Mouse (Mus musculus): ENCODE results near the gene Avpr2. TPM values are rescaled to one million over a fixed set of nuclear protein-coding genes. Genes with fewer than 3 reads are reported as not detected.

Gene Avpr2
- not detected in 4 replicates for total RNA-seq (2023; ENCODE audit: inconsistent age)

GRCm38 (mm10) chrX:73891551-73892152 is at the start of gene Avpr2:
Avpr2 (plus strand) TSS chrX:73892102.

GRCm38 (mm10) chrX:73895719-73896118 is 3.8 kb downstream of the Avpr2 start, which contains the start of gene L1cam:
L1cam (minus strand) TSS chrX:73896105.

GRCm38 (mm10) chrX:73921823-73922549 is 30.1 kb downstream of the Avpr2 start, which contains the start of the genes Arhgap4 and Naa10:
Arhgap4 (minus strand) TSS chrX:73921870.
Naa10 (minus strand) TSS chrX:73921944.

GRCm38 (mm10) chrX:73930402-73931062 is 38.6 kb downstream of the Avpr2 start, which contains the start of gene Renbp:
Renbp (minus strand) TSS chrX:73930850.

Other genes with a start within 250 kb of the Avpr2 start
- gene Pnck, start 232.0 kb upstream of the Avpr2 start, total RNA-seq (2023; ENCODE audit: inconsistent age) = not detected in 4 replicates
- gene Slc6a8, start 219.0 kb upstream of the Avpr2 start, total RNA-seq (2023; ENCODE audit: inconsistent age) = 0.27 to 0.93 TPM (median 0.61 TPM) in 3 of 4 replicates, not detected in the other
- 130 to 149 TPM (median 134 TPM) in 4 replicates for gene Bcap31, start 175.9 kb upstream of the Avpr2 start, total RNA-seq (2023; ENCODE audit: inconsistent age)
- 67.0 to 74.1 TPM (median 71.8 TPM) in 4 replicates for gene Abcd1, start 175.5 kb upstream of the Avpr2 start, total RNA-seq (2023; ENCODE audit: inconsistent age)
- 0.12 to 0.27 TPM in 2 of 4 replicates, not detected in the others for gene Plxnb3, start 135.0 kb upstream of the Avpr2 start, total RNA-seq (2023; ENCODE audit: inconsistent age)
- gene Srpk3, start 117.7 kb upstream of the Avpr2 start, total RNA-seq (2023; ENCODE audit: inconsistent age) = 154 to 171 TPM (median 166 TPM) in 4 replicates
- gene Idh3g, start 105.2 kb upstream of the Avpr2 start, total RNA-seq (2023; ENCODE audit: inconsistent age) = 148 to 158 TPM (median 152 TPM) in 4 replicates
- gene Ssr4, start 105.1 kb upstream of the Avpr2 start, total RNA-seq (2023; ENCODE audit: inconsistent age) = 127 to 153 TPM (median 143 TPM) in 4 replicates
- gene Pdzd4, start 67.1 kb upstream of the Avpr2 start, total RNA-seq (2023; ENCODE audit: inconsistent age) = 0.30 to 0.60 TPM (median 0.43 TPM) in 4 replicates
- gene L1cam, start 4.0 kb downstream of the Avpr2 start, total RNA-seq (2023; ENCODE audit: inconsistent age) = 14.4 to 17.2 TPM (median 15.6 TPM) in 4 replicates
- 340 to 368 TPM (median 352 TPM) in 4 replicates for gene Arhgap4, start 29.8 kb downstream of the Avpr2 start, total RNA-seq (2023; ENCODE audit: inconsistent age)
- gene Naa10, start 29.8 kb downstream of the Avpr2 start, total RNA-seq (2023; ENCODE audit: inconsistent age) = 59.3 to 63.7 TPM (median 61.0 TPM) in 4 replicates
- 30.6 to 51.2 TPM (median 33.3 TPM) in 4 replicates for gene Renbp, start 38.7 kb downstream of the Avpr2 start, total RNA-seq (2023; ENCODE audit: inconsistent age)
- 105 to 124 TPM (median 116 TPM) in 4 replicates for gene Hcfc1, start 74.3 kb downstream of the Avpr2 start, total RNA-seq (2023; ENCODE audit: inconsistent age)
- gene Irak1, start 131.8 kb downstream of the Avpr2 start, total RNA-seq (2023; ENCODE audit: inconsistent age) = 157 to 185 TPM (median 168 TPM) in 4 replicates
- gene Opn1mw, start 235.4 kb downstream of the Avpr2 start, total RNA-seq (2023; ENCODE audit: inconsistent age) = not detected in 4 replicates
- 41.7 to 52.4 TPM (median 47.8 TPM) in 4 replicates for gene Mecp2, start 243.3 kb downstream of the Avpr2 start, total RNA-seq (2023; ENCODE audit: inconsistent age)

Data from B cell, adult (primary cell).